Mouse (Mus musculus): ENCODE data around the gene Ak6.

Gene Ak6

DNA sequence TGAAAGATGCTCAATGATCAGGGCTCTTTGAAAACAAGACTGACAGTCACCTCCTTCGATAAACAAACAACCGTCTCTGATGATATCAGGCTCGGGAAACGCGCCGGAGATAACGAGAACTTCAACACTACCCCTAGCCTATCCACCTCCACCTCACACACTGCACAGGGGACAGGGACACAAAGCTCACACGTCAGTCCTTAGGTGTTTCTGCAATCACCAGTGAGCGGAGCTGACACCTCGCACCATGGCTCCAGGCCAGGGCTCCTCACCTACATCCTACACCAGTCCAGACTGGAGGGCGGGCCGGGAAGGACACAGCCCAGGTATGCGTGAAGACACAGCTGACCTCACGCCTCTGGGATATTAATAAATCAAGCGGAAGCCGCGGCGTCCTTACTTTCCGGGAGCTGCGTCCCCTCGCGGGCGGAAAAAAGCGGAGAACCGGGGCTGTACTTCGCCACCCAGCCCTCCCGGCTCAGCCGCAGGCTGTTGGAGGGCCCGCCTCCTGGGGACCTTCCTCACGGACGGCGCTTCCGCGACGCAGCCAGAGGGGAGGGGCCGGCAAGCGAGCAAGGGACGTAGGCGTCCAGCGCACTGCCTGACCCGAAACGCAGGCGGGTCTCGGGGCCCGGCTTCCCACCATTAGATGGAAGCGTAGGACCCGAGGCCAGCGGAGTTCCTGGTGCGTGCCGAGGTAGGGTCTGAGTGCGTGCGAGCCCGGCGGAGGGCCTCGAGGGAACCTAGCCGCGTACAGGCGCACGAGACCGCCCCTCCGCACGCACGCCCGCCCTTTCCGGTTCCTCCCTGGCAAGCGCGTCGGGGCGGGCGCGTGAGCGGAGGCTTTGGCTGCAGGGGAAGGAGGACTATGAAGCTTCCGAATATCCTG lies at the start of gene Ak6, which contains the start of gene Rad17:
Ak6 (plus strand) TSS at position 430 of the 889 bp plus-strand sequence.
Rad17 (minus strand) TSS at position 502 of the 889 bp plus-strand sequence.
- peak; percentile 94 for DNase-seq (ENCODE audit: low spot score)

- DNase-seq (ENCODE audit: low spot score), result no peak
Measured at GRCm38 (mm10) chr13:100601034-100601433, 49.7 kb upstream of the Ak6 start.

DNA sequence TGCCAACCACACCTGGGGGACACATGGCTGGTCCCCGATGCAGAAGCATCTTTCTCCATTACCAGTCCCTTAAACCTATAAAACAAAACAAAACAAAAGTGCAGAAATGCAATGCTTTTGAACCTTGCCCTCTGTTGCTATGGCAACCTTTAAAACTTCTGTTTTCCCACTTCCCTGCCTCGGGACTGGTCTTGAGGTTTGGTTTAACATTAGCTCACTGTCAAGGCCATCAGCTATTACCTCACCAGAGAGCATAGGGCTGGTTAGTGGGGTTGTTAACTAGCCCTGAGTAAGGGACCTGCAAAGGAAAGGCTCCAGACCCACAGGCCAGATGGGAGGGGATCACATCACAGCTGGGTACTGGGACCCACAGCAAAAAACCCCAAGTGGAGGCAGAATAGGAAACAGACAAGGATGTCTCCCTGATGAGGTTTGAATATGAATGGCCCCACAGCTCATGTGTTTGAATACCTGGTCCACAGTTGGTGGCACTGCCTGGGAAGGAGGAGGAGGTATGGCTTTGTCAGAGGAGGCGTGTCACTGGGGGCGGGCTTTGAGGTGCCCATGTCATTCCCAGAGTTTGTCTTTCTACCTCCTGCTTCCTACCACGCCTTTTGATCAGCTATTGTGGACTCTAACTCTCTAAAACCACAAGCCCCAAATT lies 48.4 kb upstream of the Ak6 start:
- no peak for DNase-seq (ENCODE audit: low spot score)

- no peak for DNase-seq (ENCODE audit: low spot score)
Measured at GRCm38 (mm10) chr13:100603031-100603737, 47.6 kb upstream of the Ak6 start.

DNA sequence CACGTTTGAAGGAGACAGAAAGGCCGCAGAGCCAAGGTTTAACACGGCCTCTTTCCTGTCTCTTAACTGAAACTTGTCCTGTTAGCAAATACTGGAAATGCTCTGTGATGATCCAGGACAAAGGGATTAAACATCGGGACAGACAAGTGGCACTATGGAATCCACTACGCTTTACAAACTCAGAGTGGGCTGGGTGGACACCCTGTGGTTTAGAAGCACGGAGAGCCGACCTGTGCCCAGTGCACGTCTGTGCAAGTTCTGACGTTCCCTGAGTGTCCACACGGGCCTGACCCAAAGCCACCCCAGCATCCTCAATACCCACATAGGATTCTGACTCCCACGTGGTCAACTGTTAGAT lies 47.1 kb upstream of the Ak6 start:
- DNase-seq (ENCODE audit: low spot score), result no peak

GRCm38 (mm10) chr13:100605845-100606244 lies 44.9 kb upstream of the Ak6 start:
- DNase-seq (ENCODE audit: low spot score), result no peak

- DNase-seq (ENCODE audit: low spot score), result no peak
Measured at GRCm38 (mm10) chr13:100607756-100608155, 43.0 kb upstream of the Ak6 start.

DNA sequence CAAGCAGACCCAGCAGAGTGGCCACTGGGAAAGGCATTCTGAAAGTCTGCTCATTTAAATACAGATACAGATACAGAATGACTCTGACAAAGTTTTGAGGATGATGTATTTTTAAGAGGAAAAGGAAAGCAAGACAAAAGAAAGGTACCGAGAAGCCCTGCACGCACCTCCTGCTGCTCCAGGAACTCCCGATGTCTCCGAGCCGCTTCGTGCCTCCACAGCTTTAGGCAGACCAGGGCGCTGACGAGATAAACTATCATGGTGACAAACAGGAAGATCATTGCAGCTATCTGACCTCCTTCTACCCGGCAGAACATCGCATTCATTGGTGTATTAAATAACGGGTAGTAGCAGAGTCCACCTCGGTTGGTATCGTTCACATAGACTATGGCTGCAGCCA lies 39.5 kb upstream of the Ak6 start:
- DNase-seq (ENCODE audit: low spot score), result no peak

GRCm38 (mm10) chr13:100612251-100612650 lies 38.5 kb upstream of the Ak6 start:
- no peak for DNase-seq (ENCODE audit: low spot score)

GRCm38 (mm10) chr13:100612903-100613302 lies 37.9 kb upstream of the Ak6 start:
- no peak for DNase-seq (ENCODE audit: low spot score)

- peak; percentile 34 for DNase-seq (ENCODE audit: low spot score)
Measured at GRCm38 (mm10) chr13:100616181-100617087, 34.3 kb upstream of the Ak6 start, which contains the start of gene Marveld2. Gene Marveld2 (minus strand): TSS chr13:100616971.

- DNase-seq (ENCODE audit: low spot score), result no peak
Measured at GRCm38 (mm10) chr13:100617583-100617982, 33.2 kb upstream of the Ak6 start.

DNA sequence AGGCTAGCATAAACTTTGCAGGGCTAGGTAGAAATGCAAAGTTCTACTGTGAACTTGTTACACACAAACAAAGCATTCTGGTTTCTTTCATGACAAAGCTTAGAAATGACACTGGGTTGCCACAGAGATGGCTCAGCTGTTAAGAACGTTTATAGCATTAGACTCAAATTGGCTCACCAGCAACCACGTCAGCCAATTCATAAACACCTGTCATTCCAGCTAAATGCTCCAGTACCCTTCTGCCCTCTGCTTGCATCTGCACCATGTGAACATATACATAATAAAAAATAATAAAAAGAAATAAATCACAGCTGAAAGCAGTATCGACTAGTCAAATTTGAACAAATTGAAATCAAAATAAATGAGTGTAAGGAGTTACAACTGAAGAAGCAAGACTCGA lies 28.5 kb upstream of the Ak6 start:
- no peak for DNase-seq (ENCODE audit: low spot score)

DNA sequence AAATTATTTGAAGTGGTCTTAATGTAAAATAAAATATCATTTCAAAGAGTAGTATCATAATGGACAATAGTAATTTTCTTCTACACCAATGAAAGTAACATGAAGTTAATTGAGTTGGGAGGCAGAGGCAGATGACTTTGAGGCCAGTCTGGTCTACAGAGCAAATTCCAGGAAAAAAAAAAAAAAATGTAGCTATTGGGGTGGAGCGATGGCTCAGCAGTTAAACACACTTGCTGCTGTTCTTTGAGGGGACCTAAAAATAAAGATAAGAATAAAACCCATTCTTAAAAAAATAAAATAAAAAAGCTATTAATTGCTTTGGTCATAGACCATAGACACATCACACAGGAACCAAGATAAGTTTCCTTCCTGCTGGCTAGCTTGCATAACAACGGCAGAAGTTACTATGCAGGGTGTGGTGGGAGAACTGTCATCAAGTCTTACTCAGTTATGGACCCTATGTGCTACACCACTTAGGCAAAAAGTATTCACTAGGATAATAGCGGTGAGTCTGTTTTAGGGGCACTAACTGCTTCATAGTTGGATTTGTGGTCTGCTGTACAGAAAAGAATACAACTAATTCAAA lies 16.6 kb upstream of the Ak6 start:
- no peak for DNase-seq (ENCODE audit: low spot score)

DNA sequence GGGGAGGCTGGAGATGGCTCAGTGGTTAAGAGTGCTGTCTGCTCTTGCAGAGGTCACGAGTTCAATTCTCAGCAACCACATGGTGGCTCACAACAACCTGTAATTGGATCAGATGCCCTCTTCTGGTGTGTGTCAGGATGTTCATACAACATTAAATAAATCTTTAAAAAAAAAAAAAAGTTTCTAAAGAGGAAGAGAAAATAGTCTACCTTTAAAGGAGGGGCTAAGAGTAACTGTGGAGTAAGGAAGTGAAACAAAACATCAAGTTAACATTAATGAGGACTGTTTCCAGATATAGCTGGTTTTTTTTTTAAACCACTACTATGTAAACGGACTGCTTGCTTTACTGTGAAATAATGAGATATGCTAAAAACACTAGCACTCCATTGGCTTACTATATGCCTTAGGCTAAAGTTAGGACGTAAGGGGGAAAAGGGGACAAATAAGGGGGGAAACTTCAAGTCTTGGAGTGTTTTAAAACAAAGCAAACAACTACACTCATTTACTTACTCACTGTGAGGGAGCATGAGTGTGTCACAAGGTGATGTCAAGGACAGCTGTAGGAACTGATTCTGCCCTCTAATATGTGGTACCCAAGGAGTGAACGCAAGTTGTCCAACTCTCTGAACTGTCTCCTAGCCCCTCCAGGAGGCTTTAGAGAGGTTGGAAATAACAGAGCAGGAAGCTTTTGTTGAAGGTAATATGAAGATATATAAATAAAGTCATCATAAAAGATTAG lies 8.1 kb upstream of the Ak6 start:
- DNase-seq (ENCODE audit: low spot score), result no peak

DNA sequence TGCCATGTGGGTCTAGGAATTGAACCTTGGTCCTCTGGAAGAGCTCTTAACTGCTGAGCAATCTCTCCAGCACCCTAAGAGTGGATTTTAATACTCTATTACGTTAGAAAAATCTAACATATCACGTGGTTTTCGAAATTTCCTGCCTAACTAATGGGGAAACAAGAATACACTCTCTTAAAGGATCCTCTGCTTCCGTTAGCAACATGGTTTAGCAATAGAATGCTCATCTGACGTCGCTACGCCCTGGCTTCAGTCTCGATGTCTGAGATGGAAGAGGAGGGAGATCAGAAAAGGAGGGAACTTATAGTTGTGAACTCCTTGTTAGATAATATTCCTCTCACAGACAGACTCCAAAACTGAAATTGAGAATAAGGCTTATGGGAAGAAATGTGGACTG lies 2.6 kb upstream of the Ak6 start:
- no peak for DNase-seq (ENCODE audit: low spot score)

DNA sequence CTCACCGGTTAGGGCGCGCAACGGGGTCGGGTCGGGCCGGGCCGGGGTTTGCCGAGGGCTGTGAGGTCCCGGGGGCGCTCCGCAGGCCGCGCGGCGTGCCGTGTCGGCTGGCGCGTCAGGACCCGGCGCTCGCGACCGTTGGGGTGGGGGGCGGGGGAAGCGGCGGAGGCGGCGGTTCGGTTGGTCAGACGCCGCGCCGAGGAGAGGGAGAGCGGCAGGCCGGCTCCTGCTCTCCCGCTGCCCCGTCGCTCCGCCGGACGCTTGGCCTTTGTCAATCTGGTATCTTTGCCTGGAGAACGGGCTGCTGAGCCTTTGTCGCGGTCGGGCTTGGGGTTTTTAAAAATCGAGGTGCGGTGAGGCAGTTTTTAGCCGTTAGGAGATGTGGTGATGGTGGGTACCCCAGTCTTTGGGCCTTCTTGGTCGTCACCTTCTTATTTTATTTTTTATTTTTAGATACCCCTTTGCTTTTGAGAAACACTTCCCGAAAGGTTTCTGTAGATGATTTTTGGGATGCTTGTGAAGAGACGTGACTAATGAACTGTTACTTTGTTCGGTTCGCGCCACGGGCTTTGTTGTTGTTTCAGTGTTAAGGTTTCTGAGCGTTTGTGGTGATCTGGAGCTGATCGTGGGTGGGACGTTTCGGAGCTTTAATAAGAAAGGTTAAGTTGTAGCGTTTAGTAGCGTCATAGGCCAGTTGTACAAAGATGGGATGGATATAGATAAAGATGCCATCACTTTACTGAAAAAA lies 834 bp downstream of the Ak6 start, which contains the start of gene Taf9:
Taf9 (plus strand) TSS at position 141 of the 748 bp plus-strand sequence.
- DNase-seq (ENCODE audit: low spot score), result no peak

DNA sequence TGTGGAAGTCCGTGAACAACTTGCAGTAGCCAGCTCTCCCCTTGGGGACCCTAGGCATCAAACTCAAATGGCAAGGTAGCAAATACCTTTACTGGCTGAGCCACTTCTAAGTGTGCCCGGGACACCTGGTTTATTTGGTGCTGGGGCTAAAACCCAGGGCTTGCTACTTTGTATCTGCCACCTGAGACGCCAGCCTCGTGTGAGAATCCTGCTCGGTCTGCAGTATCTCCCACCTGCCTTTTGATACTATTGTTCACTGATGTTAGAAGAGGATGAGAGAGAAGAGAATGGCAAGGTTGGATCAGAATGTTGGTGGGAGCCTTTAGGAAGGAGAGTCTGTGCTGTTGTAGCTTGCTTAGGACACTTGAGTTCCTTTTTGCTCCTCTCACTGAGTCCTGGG lies 7.3 kb downstream of the Ak6 start:
- no peak for DNase-seq (ENCODE audit: low spot score)

- DNase-seq (ENCODE audit: low spot score), result peak; percentile 20
Measured at GRCm38 (mm10) chr13:100659864-100660456, 9.2 kb downstream of the Ak6 start.

Data from spleen, adult 12 weeks (tissue).